Mouse (Mus musculus): ENCODE measurements around the gene Exosc1. TPM values are rescaled to one million over a fixed set of nuclear protein-coding genes. Genes with fewer than 3 reads are reported as not detected.

Gene Exosc1
- total RNA-seq, 2 experiments from 2014 or later = 73.3 to 96.9 TPM

DNA sequence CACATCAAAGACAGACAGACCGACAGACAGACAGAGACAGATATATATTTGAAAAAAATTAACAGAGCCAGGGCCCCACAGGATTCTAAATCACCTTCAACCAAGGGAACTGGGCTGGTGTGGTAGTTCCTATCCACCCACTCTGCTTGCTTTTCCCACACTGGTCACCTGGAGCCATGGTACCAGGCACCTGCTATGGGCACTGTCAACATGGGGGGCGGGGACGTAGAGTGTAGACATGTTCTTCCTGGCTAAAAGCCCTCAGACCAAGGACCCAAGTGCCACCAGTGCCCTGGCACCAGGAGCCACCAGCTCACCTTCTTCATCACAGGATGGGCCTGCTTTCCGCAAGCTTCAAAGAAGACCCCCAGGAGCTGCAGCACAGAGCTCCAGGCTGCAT, 51.4 kb downstream of the Exosc1 start:
- ATAC-seq (replicated peaks; ENCODE audit: poor library complexity) = no peak

DNA sequence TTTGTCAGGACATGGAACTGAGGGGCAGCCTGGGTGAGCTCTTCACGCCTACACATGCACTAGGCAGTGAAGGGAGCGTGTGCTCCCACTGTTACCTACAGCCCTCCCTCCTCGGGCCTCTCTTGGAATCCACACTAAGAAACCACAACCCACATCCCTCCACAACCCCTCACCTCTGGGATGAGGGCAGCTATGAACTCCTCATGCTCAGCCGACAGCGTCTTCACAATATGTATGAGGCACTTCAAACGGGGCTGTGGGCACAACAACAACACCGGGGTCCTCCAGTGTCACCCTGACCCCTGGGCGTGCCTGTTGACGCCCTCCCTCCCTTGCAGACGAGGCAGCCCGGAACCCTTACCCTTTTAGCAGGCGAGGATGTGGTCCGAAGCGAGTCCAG, 58.9 kb downstream of the Exosc1 start:
- no peak for ATAC-seq (replicated peaks; ENCODE audit: poor library complexity)

Other genes starting within 250 kb of the Exosc1 start
- not detected in 2 replicates for gene Slit1, start 189.8 kb downstream of the Exosc1 start, total RNA-seq (2015)
- gene Slit1, start 189.8 kb downstream of the Exosc1 start, total RNA-seq (2017) = 0.03 and 0.29 TPM in 2 replicates
- gene Arhgap19, start 131.4 kb downstream of the Exosc1 start, total RNA-seq (2015) = 48.6 and 50.6 TPM in 2 replicates
- gene Arhgap19, start 131.4 kb downstream of the Exosc1 start, total RNA-seq (2017) = 56.7 and 57.3 TPM in 2 replicates
- 9.1 TPM in 2 replicates for gene Frat1, start 103.5 kb downstream of the Exosc1 start, total RNA-seq (2015)
- 9.5 and 11.7 TPM in 2 replicates for gene Frat1, start 103.5 kb downstream of the Exosc1 start, total RNA-seq (2017)
- gene Frat2, start 85.3 kb downstream of the Exosc1 start, total RNA-seq (2015) = 25.2 and 27.8 TPM in 2 replicates
- gene Frat2, start 85.3 kb downstream of the Exosc1 start, total RNA-seq (2017) = 28.2 and 29.8 TPM in 2 replicates
- 10.4 and 10.5 TPM in 2 replicates for gene Rrp12, start 37.2 kb downstream of the Exosc1 start, total RNA-seq (2015)
- gene Rrp12, start 37.2 kb downstream of the Exosc1 start, total RNA-seq (2017) = 18.9 and 20.5 TPM in 2 replicates
- 1,044 and 1,130 TPM in 2 replicates for gene Pgam1, start 21.5 kb downstream of the Exosc1 start, total RNA-seq (2015)
- 398 and 472 TPM in 2 replicates for gene Pgam1, start 21.5 kb downstream of the Exosc1 start, total RNA-seq (2017)
- gene Zdhhc16, start 57 bp upstream of the Exosc1 start, total RNA-seq (2015) = 52.7 and 54.9 TPM in 2 replicates
- 33.5 and 39.1 TPM in 2 replicates for gene Zdhhc16, start 57 bp upstream of the Exosc1 start, total RNA-seq (2017)
- 15.8 and 16.2 TPM in 2 replicates for gene Mms19, start 47.7 kb upstream of the Exosc1 start, total RNA-seq (2015)
- 25.2 and 43.2 TPM in 2 replicates for gene Mms19, start 47.7 kb upstream of the Exosc1 start, total RNA-seq (2017)
- 11.2 and 13.4 TPM in 2 replicates for gene Ubtd1, start 48.3 kb upstream of the Exosc1 start, total RNA-seq (2015)
- 11.9 and 12.3 TPM in 2 replicates for gene Ubtd1, start 48.3 kb upstream of the Exosc1 start, total RNA-seq (2017)
- not detected in 2 replicates for gene Ankrd2, start 102.6 kb upstream of the Exosc1 start, total RNA-seq (2015)
- gene Ankrd2, start 102.6 kb upstream of the Exosc1 start, total RNA-seq (2017) = not detected in 2 replicates
- 0.20 TPM in 1 of 2 replicates, not detected in the other for gene Hoga1, start 112.2 kb upstream of the Exosc1 start, total RNA-seq (2015)
- gene Hoga1, start 112.2 kb upstream of the Exosc1 start, total RNA-seq (2017) = 0.24 and 0.33 TPM in 2 replicates
- gene 4933411K16Rik, start 118.8 kb upstream of the Exosc1 start, total RNA-seq (2015) = not detected in 2 replicates
- not detected in 2 replicates for gene 4933411K16Rik, start 118.8 kb upstream of the Exosc1 start, total RNA-seq (2017)
- 0.67 and 1.4 TPM in 2 replicates for gene Morn4, start 152.9 kb upstream of the Exosc1 start, total RNA-seq (2015)
- 0.30 and 0.54 TPM in 2 replicates for gene Morn4, start 152.9 kb upstream of the Exosc1 start, total RNA-seq (2017)
- gene Pi4k2a, start 157.0 kb upstream of the Exosc1 start, total RNA-seq (2015) = 8.9 and 9.4 TPM in 2 replicates
- gene Pi4k2a, start 157.0 kb upstream of the Exosc1 start, total RNA-seq (2017) = 5.5 and 7.4 TPM in 2 replicates
- 5.0 and 7.3 TPM in 2 replicates for gene Avpi1, start 195.6 kb upstream of the Exosc1 start, total RNA-seq (2015)
- 4.9 and 5.4 TPM in 2 replicates for gene Avpi1, start 195.6 kb upstream of the Exosc1 start, total RNA-seq (2017)
- 14.4 and 14.9 TPM in 2 replicates for gene Marveld1, start 214.0 kb upstream of the Exosc1 start, total RNA-seq (2015)
- 15.0 and 18.8 TPM in 2 replicates for gene Marveld1, start 214.0 kb upstream of the Exosc1 start, total RNA-seq (2017)
- gene Zfyve27, start 230.5 kb upstream of the Exosc1 start, total RNA-seq (2015) = 10.7 and 13.6 TPM in 2 replicates
- 26.9 and 30.5 TPM in 2 replicates for gene Zfyve27, start 230.5 kb upstream of the Exosc1 start, total RNA-seq (2017)